Mouse (Mus musculus): Measurements from ENCODE around the gene Fxyd1. TPM values are rescaled to one million over a fixed set of nuclear protein-coding genes. Genes with fewer than 3 reads are reported as not detected.
A peak's percentile ranks its signal among the peaks of the same experiment; 100 is the strongest.

Fxyd1 gene
- polyA plus RNA-seq, 1 experiment from 2014 or later, result 71.9 TPM

DNA sequence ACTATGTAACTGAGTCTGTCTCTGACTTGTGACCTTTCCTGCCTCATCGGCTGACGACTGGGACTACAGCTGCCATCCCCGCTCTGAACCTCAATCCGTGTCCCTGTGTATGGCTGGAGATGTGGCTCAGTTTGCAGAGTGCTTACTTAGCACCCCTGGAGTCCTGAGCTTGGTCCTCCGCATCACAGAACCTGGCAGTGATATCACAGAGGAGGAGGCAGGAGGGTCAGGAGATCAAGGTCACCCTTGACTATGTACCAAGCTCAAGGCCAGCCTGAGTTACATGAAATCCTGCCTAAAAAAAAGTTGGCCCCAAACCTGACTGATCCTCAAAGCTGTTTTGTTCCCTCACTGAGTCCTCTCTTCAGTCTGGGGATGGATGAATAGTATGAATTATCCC, 731 bp upstream of the Fxyd1 start:
- no peaks in the 10 kb centered on the region for H3K36me3 ChIP-seq (ENCODE audit: control insufficient read depth, insufficient read depth, low read length)
- peaks cover 19% of the 10 kb centered on the region for H3K4me1 ChIP-seq (ENCODE audit: control insufficient read depth, insufficient read depth, low read length)
- no peak overlapping the region for H3K4me2 ChIP-seq (ENCODE audit: low read depth, low read length)
- 71% methylated on average over 5 of the region's 5 CpGs for WGBS
- no peak for ATAC-seq
- no peak overlapping the region for H3K9ac ChIP-seq (ENCODE audit: low read depth, low read length)
- H3K27me3 ChIP-seq (replicated peaks; ENCODE audit: control insufficient read depth, insufficient read depth, low read length), result peaks cover 13% of the 10 kb centered on the region
- H3K27ac ChIP-seq (ENCODE audit: low read length), result no peak overlapping the region
- H3K4me3 ChIP-seq (ENCODE audit: low read length), result no peak overlapping the region
- H3K9me3 ChIP-seq (ENCODE audit: control insufficient read depth, low read length), result no peaks in the 10 kb centered on the region

DNA sequence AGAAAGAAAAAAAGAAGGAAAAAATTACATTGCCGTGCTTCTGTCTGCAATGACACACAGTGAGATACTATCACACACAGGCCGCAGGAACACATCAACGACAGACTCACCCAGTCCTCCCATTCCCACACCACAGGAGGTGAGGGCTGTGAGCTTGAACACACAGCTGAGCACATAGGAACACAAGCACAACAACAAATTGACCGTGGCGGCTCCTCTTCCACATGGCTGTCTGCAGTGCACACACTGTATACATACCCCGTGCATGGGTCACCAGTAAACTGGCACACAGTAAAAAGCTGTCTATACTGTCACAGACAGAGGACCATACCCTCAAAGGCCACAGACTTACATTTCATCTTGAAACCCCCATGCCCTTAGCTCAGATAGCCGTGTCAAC, 551 bp downstream of the Fxyd1 start:
- Histone ChIP-seq H3K4me3 (ENCODE audit: low read length) (no peak overlapping the region), H3K9ac (ENCODE audit: low read depth, low read length) (no peak overlapping the region), H3K4me2 (ENCODE audit: low read depth, low read length) (no peak overlapping the region), H3K36me3 (ENCODE audit: control insufficient read depth, insufficient read depth, low read length) (no peaks in the 10 kb centered on the region), H3K9me3 (ENCODE audit: control insufficient read depth, low read length) (no peaks in the 10 kb centered on the region), H3K27me3 (replicated peaks; ENCODE audit: control insufficient read depth, insufficient read depth, low read length) (peaks cover 25% of the 10 kb centered on the region), H3K27ac (ENCODE audit: low read length) (no peak overlapping the region), H3K4me1 (ENCODE audit: control insufficient read depth, insufficient read depth, low read length) (peaks cover 32% of the 10 kb centered on the region)
- 77% methylated on average over 7 of the region's 7 CpGs for WGBS
- ATAC-seq, result no peak

DNA sequence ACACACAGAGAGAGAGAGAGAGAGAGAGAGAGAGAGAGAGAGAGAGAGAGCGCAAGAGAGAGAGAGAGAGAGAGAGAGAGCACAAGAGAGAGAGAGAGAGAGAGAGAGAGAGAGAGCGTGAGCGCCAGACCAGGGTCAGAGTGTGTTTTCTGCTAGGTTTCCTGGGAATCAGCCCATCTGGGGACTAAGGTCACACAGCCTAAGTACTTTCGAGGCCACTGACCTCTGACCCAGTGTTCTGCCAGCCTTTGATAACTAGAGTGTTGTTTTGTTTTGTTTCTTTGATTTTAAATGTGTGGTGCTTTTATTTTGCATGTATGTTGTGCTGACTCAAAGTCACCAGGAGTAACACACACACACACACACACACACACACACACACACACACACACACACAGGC, 1.1 kb downstream of the Fxyd1 start:
- WGBS, result 32% methylated on average over 3 of the region's 4 CpGs
- Histone ChIP-seq H3K27me3 (replicated peaks; ENCODE audit: control insufficient read depth, insufficient read depth, low read length) (peaks cover 31% of the 10 kb centered on the region), H3K27ac (ENCODE audit: low read length) (no peak overlapping the region)

DNA sequence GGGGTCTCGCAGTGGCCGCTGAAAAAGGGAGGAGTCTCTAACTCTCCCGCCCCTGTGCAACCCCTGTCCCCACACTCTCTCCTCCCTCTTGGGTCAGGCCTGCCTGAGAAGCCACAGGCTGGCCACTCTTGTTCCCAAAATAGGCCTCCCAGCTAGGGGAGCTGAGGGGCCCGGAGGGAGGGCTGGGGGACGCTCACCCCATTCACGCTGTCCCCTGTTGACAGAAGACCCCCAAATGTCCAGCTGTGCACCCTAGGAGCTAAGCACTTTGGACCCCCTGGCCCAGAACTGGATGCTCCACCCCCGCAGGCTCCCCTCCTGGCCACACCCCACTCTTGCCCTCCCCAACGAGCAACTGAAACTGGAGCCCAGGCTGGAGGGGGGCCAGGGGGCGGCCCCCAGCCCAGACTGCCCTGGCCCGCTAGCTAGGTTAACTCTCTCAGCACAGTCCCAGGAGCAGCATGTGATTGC, 1.6 kb downstream of the Fxyd1 start:
- 15% methylated on average over 10 of the region's 10 CpGs for WGBS
- peak overlapping the region; percentile 61 for H3K9ac ChIP-seq (ENCODE audit: low read depth, low read length)
- H3K4me1 ChIP-seq (ENCODE audit: control insufficient read depth, insufficient read depth, low read length), result peaks cover 39% of the 10 kb centered on the region

More for the DNA sequence above, 1.1 kb downstream of the Fxyd1 start:
- H3K4me2 ChIP-seq (ENCODE audit: low read depth, low read length), result no peak overlapping the region
- ATAC-seq, result no peak
- H3K4me3 ChIP-seq (ENCODE audit: low read length), result no peak overlapping the region
- H3K9ac ChIP-seq (ENCODE audit: low read depth, low read length), result peak overlapping the region; percentile 61; the same call in 1 of the 2 replicates
- H3K9me3 ChIP-seq (ENCODE audit: control insufficient read depth, low read length), result no peaks in the 10 kb centered on the region
- no peaks in the 10 kb centered on the region for H3K36me3 ChIP-seq (ENCODE audit: control insufficient read depth, insufficient read depth, low read length)
- H3K4me1 ChIP-seq (ENCODE audit: control insufficient read depth, insufficient read depth, low read length), result peaks cover 38% of the 10 kb centered on the region

DNA sequence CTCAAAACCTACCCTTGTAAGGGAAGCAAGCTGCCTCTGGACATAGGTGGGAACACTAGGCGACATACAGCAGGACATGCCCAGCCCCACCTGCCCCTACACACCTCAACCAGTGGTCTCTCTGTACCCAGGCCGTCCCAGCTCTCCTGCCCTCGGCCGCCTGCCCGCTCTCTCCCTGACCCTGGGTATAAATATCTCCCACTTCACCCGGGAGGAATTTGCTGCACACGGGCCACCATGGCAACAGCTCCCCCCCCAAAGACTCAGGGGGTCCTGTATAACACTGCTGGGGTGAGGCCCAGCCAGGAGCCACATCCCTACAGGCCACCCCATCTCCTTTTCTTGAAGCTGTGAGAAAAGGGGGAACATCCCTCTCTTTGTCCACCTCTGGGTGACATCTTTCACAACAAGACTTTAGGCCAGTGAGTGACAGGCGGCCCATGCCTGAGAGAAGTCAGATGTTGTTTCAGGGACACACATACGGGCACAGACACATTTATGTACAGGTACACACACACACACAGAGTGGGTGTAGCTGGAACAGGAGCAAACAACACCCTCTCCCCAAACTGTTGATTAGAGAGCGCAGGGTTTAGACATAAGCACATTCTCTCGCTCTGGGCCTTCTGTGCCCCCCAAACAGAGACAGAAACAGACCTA, 2.2 kb downstream of the Fxyd1 start:
- H3K27me3 ChIP-seq (replicated peaks; ENCODE audit: control insufficient read depth, insufficient read depth, low read length), result peaks cover 41% of the 10 kb centered on the region
- H3K4me3 ChIP-seq (ENCODE audit: low read length), result peak overlapping the region; percentile 45
- peak overlapping the region; percentile 48 for H3K4me2 ChIP-seq (ENCODE audit: low read depth, low read length)
- H3K27ac ChIP-seq (ENCODE audit: low read length), result peak overlapping the region; percentile 65; the same call in 1 of the 2 replicates
- peaks cover 41% of the 10 kb centered on the region for H3K4me1 ChIP-seq (ENCODE audit: control insufficient read depth, insufficient read depth, low read length)
- no peaks in the 10 kb centered on the region for H3K36me3 ChIP-seq (ENCODE audit: control insufficient read depth, insufficient read depth, low read length)
- ATAC-seq, result no peak
- H3K9me3 ChIP-seq (ENCODE audit: control insufficient read depth, low read length), result no peaks in the 10 kb centered on the region
- 47% methylated on average over 11 of the region's 11 CpGs for WGBS
- peak overlapping the region; percentile 61 for H3K9ac ChIP-seq (ENCODE audit: low read depth, low read length)

More for the DNA sequence above, 1.6 kb downstream of the Fxyd1 start:
- Histone ChIP-seq H3K4me2 (ENCODE audit: low read depth, low read length) (peak overlapping the region; percentile 48), H3K27ac (ENCODE audit: low read length) (peak overlapping the region; percentile 65), H3K36me3 (ENCODE audit: control insufficient read depth, insufficient read depth, low read length) (no peaks in the 10 kb centered on the region), H3K4me3 (ENCODE audit: low read length) (peak overlapping the region; percentile 45), H3K9me3 (ENCODE audit: control insufficient read depth, low read length) (no peaks in the 10 kb centered on the region), H3K27me3 (replicated peaks; ENCODE audit: control insufficient read depth, insufficient read depth, low read length) (peaks cover 35% of the 10 kb centered on the region)
- peak; percentile 78 for ATAC-seq

- H3K9ac ChIP-seq (ENCODE audit: low read depth, low read length), result peak overlapping the region; percentile 33; the same call in 1 of the 2 replicates
- ATAC-seq, result no peak
- H3K4me1 ChIP-seq (ENCODE audit: control insufficient read depth, insufficient read depth, low read length), result peaks cover 45% of the 10 kb centered on the region
- H3K9me3 ChIP-seq (ENCODE audit: control insufficient read depth, low read length), result no peaks in the 10 kb centered on the region
- no peaks in the 10 kb centered on the region for H3K36me3 ChIP-seq (ENCODE audit: control insufficient read depth, insufficient read depth, low read length)
- WGBS, result 38% methylated on average over 10 of the region's 10 CpGs
- peak overlapping the region; percentile 48 for H3K4me2 ChIP-seq (ENCODE audit: low read depth, low read length)
- H3K4me3 ChIP-seq (ENCODE audit: low read length), result no peak overlapping the region
- no peak overlapping the region for H3K27ac ChIP-seq (ENCODE audit: low read length)
- H3K27me3 ChIP-seq (replicated peaks; ENCODE audit: control insufficient read depth, insufficient read depth, low read length), result peaks cover 48% of the 10 kb centered on the region
Measured at GRCm38 (mm10) chr7:31053882-31054447, 3.0 kb downstream of the Fxyd1 start.

- peak overlapping the region; percentile 16; the same call in 1 of the 2 replicates for H3K4me3 ChIP-seq (ENCODE audit: low read length)
Measured at GRCm38 (mm10) chr7:31052636-31053434, 4.2 kb downstream of the Fxyd1 start.

GRCm38 (mm10) chr7:31052251-31052635, 4.8 kb downstream of the Fxyd1 start:
- WGBS, result 6% methylated on average over 22 of the region's 22 CpGs
- Histone ChIP-seq H3K4me1 (ENCODE audit: control insufficient read depth, insufficient read depth, low read length) (peaks cover 45% of the 10 kb centered on the region), H3K27me3 (replicated peaks; ENCODE audit: control insufficient read depth, insufficient read depth, low read length) (peaks cover 48% of the 10 kb centered on the region), H3K36me3 (ENCODE audit: control insufficient read depth, insufficient read depth, low read length) (no peaks in the 10 kb centered on the region), H3K4me2 (ENCODE audit: low read depth, low read length) (peak overlapping the region; percentile 26; the same call in 1 of the 2 replicates), H3K9ac (ENCODE audit: low read depth, low read length) (0 out of 2 replicates have a peak overlapping the region, but pooled peaks have one; percentile 29), H3K4me3 (ENCODE audit: low read length) (peak overlapping the region; percentile 3; the same call in 1 of the 2 replicates), H3K9me3 (ENCODE audit: control insufficient read depth, low read length) (no peaks in the 10 kb centered on the region), H3K27ac (ENCODE audit: low read length) (no peak overlapping the region)
- ATAC-seq, result no peak

More at GRCm38 (mm10) chr7:31052636-31053434, 4.2 kb downstream of the Fxyd1 start:
- Histone ChIP-seq H3K27me3 (replicated peaks; ENCODE audit: control insufficient read depth, insufficient read depth, low read length) (peaks cover 48% of the 10 kb centered on the region), H3K9ac (ENCODE audit: low read depth, low read length) (no peak overlapping the region), H3K4me2 (ENCODE audit: low read depth, low read length) (peak overlapping the region; percentile 26; the same call in 1 of the 2 replicates), H3K4me1 (ENCODE audit: control insufficient read depth, insufficient read depth, low read length) (peaks cover 45% of the 10 kb centered on the region), H3K36me3 (ENCODE audit: control insufficient read depth, insufficient read depth, low read length) (no peaks in the 10 kb centered on the region), H3K9me3 (ENCODE audit: control insufficient read depth, low read length) (no peaks in the 10 kb centered on the region), H3K27ac (ENCODE audit: low read length) (no peak overlapping the region)
- peak; percentile 22 for ATAC-seq
- WGBS, result 6% methylated on average over 34 of the region's 34 CpGs
